Mouse (Mus musculus): ENCODE measurements at regions not wholly inside any gene's neighbourhood (a gene's known extent, or its start where the extent isn't known, plus 50 kb on each side); places are given as distances from the start of the nearest gene placed in this dataset.

DNA sequence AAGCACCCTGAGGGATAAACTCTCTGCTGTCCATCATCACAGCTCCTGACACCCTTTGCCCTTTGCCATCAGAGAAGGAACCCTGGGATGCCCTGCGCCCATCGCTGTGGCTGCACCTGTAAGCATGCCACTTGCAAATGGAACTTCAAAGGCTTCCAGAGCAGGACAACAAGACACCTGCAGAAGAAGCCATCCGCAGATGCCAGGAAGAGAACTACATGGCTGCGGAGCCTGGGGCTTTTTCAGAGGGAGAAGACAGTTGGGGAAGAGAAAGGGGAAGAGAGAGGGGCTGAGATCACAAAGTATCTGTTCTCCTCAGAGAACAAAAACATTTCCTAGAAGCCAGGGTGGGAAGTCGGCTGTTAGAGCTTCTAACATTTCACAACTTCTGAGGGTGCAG is 365.2 kb upstream of the Runx1 start:
- TF ChIP-seq CTCF (IDR thresholded peaks at IDR 0.05; ENCODE audit: low read depth, low read length) (no peak), GATA1 (IDR thresholded peaks at IDR 0.05; ENCODE audit: borderline replicate concordance, low read length) (no peak), TAL1 (conservative IDR thresholded peaks at IDR 0.05; ENCODE audit: low read depth, low read length) (no peak)
